Mouse (Mus musculus): ENCODE data around the gene Zkscan14. TPM values are rescaled to one million over a fixed set of nuclear protein-coding genes. Genes with fewer than 3 reads are reported as not detected.

Gene Zkscan14
- polyA plus RNA-seq, 1 experiment, result 2.0 TPM

DNA sequence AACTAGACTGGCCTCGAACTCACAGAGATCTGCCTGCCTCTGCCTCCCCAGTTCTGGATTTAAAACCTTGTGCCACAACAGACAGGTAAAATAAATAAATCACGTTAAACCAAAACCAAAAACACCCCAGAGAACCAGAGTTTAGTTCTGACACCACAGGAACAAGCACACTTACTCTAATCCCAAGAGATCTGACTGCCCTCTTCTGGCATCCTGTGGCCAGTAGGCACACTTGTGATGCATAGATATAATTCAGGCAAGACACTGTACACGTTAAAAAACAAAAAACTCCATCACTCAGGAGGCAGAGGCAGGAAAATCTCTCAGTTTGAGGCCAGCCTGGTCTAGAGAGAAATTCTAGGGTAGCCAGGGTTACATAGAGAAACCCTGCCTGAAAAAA lies 778 bp upstream of the Zkscan14 start:
- TF ChIP-seq FOSL1 (IDR thresholded peaks at IDR 0.05; ENCODE audit: insufficient read depth, low read length, poor library complexity, severe bottlenecking) (no peak), MAX (IDR thresholded peaks at IDR 0.05) (no peak), MYOD1 (IDR thresholded peaks at IDR 0.05; ENCODE audit: control insufficient read depth, insufficient read length, low read depth) (no peak), MYOG (IDR thresholded peaks at IDR 0.05; ENCODE audit: control insufficient read depth, extremely low read depth, insufficient read length) (no peak), CTCF (IDR thresholded peaks at IDR 0.05; ENCODE audit: control insufficient read depth, insufficient read depth, insufficient read length) (no peak), CEBPB (IDR thresholded peaks at IDR 0.05; ENCODE audit: low read depth) (no peak), USF1 (IDR thresholded peaks at IDR 0.05; ENCODE audit: low read depth) (no peak)
- H3K79me3 ChIP-seq (ENCODE audit: low read depth), result peaks cover 4% of the 10 kb centered on the region
- no peak overlapping the region for H3K4me3 ChIP-seq (ENCODE audit: insufficient read depth, poor library complexity, severe bottlenecking)
- H3K79me2 ChIP-seq (ENCODE audit: control insufficient read depth, insufficient read depth), result no peaks in the 10 kb centered on the region
- no peaks in the 10 kb centered on the region for H3K27me3 ChIP-seq (ENCODE audit: control insufficient read depth, insufficient read depth, insufficient read length)
- H3K36me3 ChIP-seq (ENCODE audit: control insufficient read depth, insufficient read depth), result peaks cover 4% of the 10 kb centered on the region
- no peak overlapping the region for H3ac ChIP-seq (ENCODE audit: control insufficient read depth, insufficient read length, low read depth)

DNA sequence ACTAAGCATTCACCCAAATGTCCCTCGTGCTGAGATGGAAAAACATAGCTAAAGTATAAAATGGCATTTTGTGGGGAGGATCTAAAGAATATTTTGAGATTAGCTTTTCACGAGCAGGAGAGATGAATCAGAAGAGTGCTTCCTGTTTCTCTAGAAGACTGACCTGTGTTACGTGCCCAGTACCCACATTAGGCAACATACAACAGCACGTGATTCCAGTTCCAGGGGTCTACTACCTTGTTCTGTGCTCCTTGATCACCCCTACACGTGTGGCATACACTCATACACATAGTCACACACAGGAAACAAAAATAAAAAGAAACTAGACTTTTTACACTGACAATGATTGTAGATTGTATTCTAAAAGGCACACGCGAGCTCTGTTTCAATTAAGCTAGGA lies 1.3 kb downstream of the Zkscan14 start:
- H3K4me3 ChIP-seq (ENCODE audit: insufficient read depth, poor library complexity, severe bottlenecking), result no peak overlapping the region
- H3ac ChIP-seq (ENCODE audit: control insufficient read depth, insufficient read length, low read depth), result no peak overlapping the region
- no peaks in the 10 kb centered on the region for H3K79me2 ChIP-seq (ENCODE audit: control insufficient read depth, insufficient read depth)
- H3K27me3 ChIP-seq (ENCODE audit: control insufficient read depth, insufficient read depth, insufficient read length), result no peaks in the 10 kb centered on the region
- H3K36me3 ChIP-seq (ENCODE audit: control insufficient read depth, insufficient read depth), result no peaks in the 10 kb centered on the region
- H3K79me3 ChIP-seq (ENCODE audit: low read depth), result peaks cover 4% of the 10 kb centered on the region
- TF ChIP-seq CEBPB (IDR thresholded peaks at IDR 0.05; ENCODE audit: low read depth), result no peak
- TF ChIP-seq MYOG (IDR thresholded peaks at IDR 0.05; ENCODE audit: control insufficient read depth, extremely low read depth, insufficient read length), result no peak
- no peak for TF ChIP-seq FOSL1 (IDR thresholded peaks at IDR 0.05; ENCODE audit: insufficient read depth, low read length, poor library complexity, severe bottlenecking)
- no peak for TF ChIP-seq MAX (IDR thresholded peaks at IDR 0.05)
- TF ChIP-seq USF1 (IDR thresholded peaks at IDR 0.05; ENCODE audit: low read depth), result no peak
- TF ChIP-seq CTCF (IDR thresholded peaks at IDR 0.05; ENCODE audit: control insufficient read depth, insufficient read depth, insufficient read length), result no peak
- no peak for TF ChIP-seq MYOD1 (IDR thresholded peaks at IDR 0.05; ENCODE audit: control insufficient read depth, insufficient read length, low read depth)

DNA sequence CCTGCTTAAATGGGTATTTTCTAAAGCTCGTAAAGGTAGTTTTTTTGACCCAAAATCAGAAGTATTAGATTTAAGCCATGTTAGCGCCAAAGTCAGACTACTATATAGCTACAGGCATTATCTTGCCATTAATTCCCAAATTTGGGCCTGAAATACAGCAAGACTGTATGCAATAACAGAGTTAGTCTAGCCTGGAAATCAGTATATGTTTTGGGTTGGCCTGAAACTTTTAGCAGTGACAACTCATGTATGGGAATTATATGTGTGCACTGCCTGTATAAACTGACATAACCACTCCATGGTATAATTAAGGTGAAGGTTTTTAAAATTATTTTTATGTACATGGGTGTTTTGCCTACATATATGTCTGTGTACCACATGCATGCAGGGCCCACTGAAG lies 9.7 kb downstream of the Zkscan14 start, which contains the start of gene Atp5j2:
Gene Atp5j2 (minus strand): TSS at position 101 of the 400 bp plus-strand sequence.
- no peak for TF ChIP-seq MYOG (IDR thresholded peaks at IDR 0.05; ENCODE audit: control insufficient read depth, extremely low read depth, insufficient read length)
- TF ChIP-seq MAX (IDR thresholded peaks at IDR 0.05), result no peak
- TF ChIP-seq CEBPB (IDR thresholded peaks at IDR 0.05; ENCODE audit: low read depth), result no peak
- Histone ChIP-seq H3ac (ENCODE audit: control insufficient read depth, insufficient read length, low read depth) (peak within 1 kb of the TSS; percentile 93), H3K79me2 (ENCODE audit: control insufficient read depth, insufficient read depth) (peaks cover 44% of the 10 kb centered on the region), H3K27me3 (ENCODE audit: control insufficient read depth, insufficient read depth, insufficient read length) (no peaks in the 10 kb centered on the region), H3K79me3 (ENCODE audit: low read depth) (peaks cover 42% of the 10 kb centered on the region), H3K36me3 (ENCODE audit: control insufficient read depth, insufficient read depth) (peaks cover 9% of the 10 kb centered on the region), H3K4me3 (ENCODE audit: insufficient read depth, poor library complexity, severe bottlenecking) (peak within 1 kb of the TSS; percentile 90)

DNA sequence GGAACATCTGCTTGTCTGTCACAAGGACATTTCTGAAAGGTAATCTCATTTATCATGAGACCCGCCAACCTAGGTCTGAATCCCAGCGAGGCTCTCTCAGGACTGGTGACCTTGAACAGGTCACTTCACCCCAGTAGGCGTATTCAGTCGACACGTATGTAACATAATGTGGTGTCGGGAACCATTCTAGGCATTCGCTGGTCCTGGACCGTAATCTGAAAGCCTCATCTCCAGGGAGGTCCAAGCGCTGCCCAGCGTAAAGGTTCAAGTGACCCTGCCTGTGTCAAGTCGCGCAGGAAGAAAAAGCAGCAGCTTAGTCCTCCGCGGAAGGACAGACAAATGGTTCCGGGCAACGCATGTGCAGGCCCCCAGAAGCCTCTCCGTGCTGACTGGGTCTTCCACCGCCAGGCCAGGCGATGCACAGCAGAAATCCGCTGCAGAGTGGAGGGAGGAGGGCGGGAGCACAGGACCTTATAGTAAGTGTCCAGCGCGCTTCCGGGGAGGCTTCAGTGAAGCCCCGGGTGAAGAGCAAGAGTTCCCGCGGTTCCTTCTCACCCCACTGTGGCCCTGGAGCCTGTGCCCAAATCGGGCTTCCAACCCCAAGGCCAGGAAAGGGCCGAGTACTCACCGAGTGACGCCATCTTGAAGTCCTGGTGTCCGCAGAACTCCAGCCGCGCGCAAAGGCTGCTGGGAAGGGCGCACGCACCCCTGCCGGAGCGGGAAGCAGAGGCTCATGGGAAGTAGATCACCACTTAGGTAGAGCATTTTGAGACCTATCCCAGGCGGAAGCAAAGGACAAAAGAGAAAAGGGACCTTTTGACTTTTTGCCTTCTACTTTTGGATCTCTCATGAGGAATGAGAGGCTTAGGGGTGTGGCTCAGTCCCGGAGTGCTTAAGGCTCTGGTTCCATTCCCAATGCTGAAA lies 10.5 kb downstream of the Zkscan14 start:
- Histone ChIP-seq H3K79me2 (ENCODE audit: control insufficient read depth, insufficient read depth) (peaks cover 52% of the 10 kb centered on the region), H3K27me3 (ENCODE audit: control insufficient read depth, insufficient read depth, insufficient read length) (no peaks in the 10 kb centered on the region), H3K36me3 (ENCODE audit: control insufficient read depth, insufficient read depth) (peaks cover 17% of the 10 kb centered on the region), H3ac (ENCODE audit: control insufficient read depth, insufficient read length, low read depth) (peak overlapping the region; percentile 93), H3K79me3 (ENCODE audit: low read depth) (peaks cover 45% of the 10 kb centered on the region), H3K4me3 (ENCODE audit: insufficient read depth, poor library complexity, severe bottlenecking) (peak overlapping the region; percentile 90)
- TF ChIP-seq MYOD1 (IDR thresholded peaks at IDR 0.05; ENCODE audit: control insufficient read depth, insufficient read length, low read depth), result no peak
- peak; percentile 80 for TF ChIP-seq MAX (IDR thresholded peaks at IDR 0.05)

DNA sequence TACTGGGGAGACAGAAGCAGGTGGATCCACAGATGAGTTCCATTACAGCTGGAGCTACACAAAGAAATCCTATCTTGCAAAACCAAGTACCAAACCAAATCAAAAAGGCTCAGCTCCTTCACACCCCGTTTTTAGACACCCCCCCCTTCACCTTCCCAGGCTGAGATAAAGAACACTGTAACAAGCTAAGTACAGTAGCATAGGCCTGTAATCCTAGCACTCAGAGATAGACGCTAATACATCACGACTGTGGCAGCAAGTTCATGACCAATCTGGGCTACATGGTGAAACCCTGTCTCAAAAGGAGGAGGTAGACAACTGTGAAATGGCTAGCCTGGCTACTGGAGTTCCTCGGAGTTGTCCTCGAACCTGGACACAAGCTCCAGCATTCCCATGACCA lies 11.3 kb downstream of the Zkscan14 start:
- H3K79me2 ChIP-seq (ENCODE audit: control insufficient read depth, insufficient read depth), result peaks cover 60% of the 10 kb centered on the region
- TF ChIP-seq MYOD1 (IDR thresholded peaks at IDR 0.05; ENCODE audit: control insufficient read depth, insufficient read length, low read depth), result no peak
- TF ChIP-seq FOSL1 (IDR thresholded peaks at IDR 0.05; ENCODE audit: insufficient read depth, low read length, poor library complexity, severe bottlenecking), result no peak
- peaks cover 47% of the 10 kb centered on the region for H3K79me3 ChIP-seq (ENCODE audit: low read depth)
- peak overlapping the region; percentile 90 for H3K4me3 ChIP-seq (ENCODE audit: insufficient read depth, poor library complexity, severe bottlenecking)
- H3K27me3 ChIP-seq (ENCODE audit: control insufficient read depth, insufficient read depth, insufficient read length), result no peaks in the 10 kb centered on the region
- H3K36me3 ChIP-seq (ENCODE audit: control insufficient read depth, insufficient read depth), result peaks cover 23% of the 10 kb centered on the region
- H3ac ChIP-seq (ENCODE audit: control insufficient read depth, insufficient read length, low read depth), result peak overlapping the region; percentile 93

DNA sequence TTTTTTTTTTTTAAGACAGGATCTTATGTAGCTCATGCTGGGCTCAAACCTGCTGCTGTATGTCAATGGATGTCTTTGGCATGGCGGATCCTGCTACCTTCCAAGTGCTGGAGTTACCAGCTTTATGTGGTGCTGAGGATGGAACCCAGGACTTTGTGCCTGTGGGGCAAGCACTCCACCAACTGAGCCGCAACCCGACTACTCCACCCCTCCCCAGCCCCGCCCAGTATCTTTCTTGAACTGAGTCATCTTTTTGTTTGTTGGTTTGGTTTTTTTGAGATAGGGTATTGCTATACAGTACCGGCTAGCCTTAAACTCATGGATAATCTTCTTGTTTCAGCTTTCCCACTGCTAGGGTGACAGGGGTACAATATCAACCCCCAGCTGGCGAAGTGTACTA lies 12.3 kb downstream of the Zkscan14 start:
- Histone ChIP-seq H3K79me3 (ENCODE audit: low read depth) (peaks cover 47% of the 10 kb centered on the region), H3K4me3 (ENCODE audit: insufficient read depth, poor library complexity, severe bottlenecking) (no peak overlapping the region), H3K27me3 (ENCODE audit: control insufficient read depth, insufficient read depth, insufficient read length) (no peaks in the 10 kb centered on the region), H3K79me2 (ENCODE audit: control insufficient read depth, insufficient read depth) (peaks cover 61% of the 10 kb centered on the region), H3ac (ENCODE audit: control insufficient read depth, insufficient read length, low read depth) (no peak overlapping the region), H3K36me3 (ENCODE audit: control insufficient read depth, insufficient read depth) (peaks cover 29% of the 10 kb centered on the region)
- TF ChIP-seq MAX (IDR thresholded peaks at IDR 0.05) (no peak), FOSL1 (IDR thresholded peaks at IDR 0.05; ENCODE audit: insufficient read depth, low read length, poor library complexity, severe bottlenecking) (no peak), CEBPB (IDR thresholded peaks at IDR 0.05; ENCODE audit: low read depth) (no peak), MYOG (IDR thresholded peaks at IDR 0.05; ENCODE audit: control insufficient read depth, extremely low read depth, insufficient read length) (no peak), CTCF (IDR thresholded peaks at IDR 0.05; ENCODE audit: control insufficient read depth, insufficient read depth, insufficient read length) (no peak), MYOD1 (IDR thresholded peaks at IDR 0.05; ENCODE audit: control insufficient read depth, insufficient read length, low read depth) (no peak), USF1 (IDR thresholded peaks at IDR 0.05; ENCODE audit: low read depth) (no peak)

Data from C2C12 (cell line).